Mouse (Mus musculus) lung, embryonic 15.5 days (tissue): Measurements from ENCODE around the gene Tmem242. TPM values are rescaled to one million over a fixed set of nuclear protein-coding genes. Genes with fewer than 3 reads are reported as not detected.

Source experiments
- ATAC-seq: fragments of 200-750 bp; cut with Nextera tagmentation; 2 replicates; pipeline ENCODE4 v1.8.0; 2017; ENCODE audit warnings: moderate number of reproducible peaks, borderline replicate concordance; ENCODE audit not compliant: low FRiP score, low TSS enrichment; ENCODE audit errors: extremely low read depth
- H3K27ac ChIP-seq: fragments of 300-500 bp; sonication (generic); 2 replicates; pipeline ENCODE4 v1.5.1; 2015; ENCODE audit warnings: moderate library complexity, mild to moderate bottlenecking, inconsistent platforms
- H3K27me3 ChIP-seq: fragments of 300-500 bp; sonication (generic); 2 replicates; pipeline ENCODE4 v1.6.1; 2015; ENCODE audit warnings: inconsistent platforms
- H3K36me3 ChIP-seq: fragments of 300-500 bp; sonication (generic); 2 replicates; pipeline ENCODE4 v1.6.1; 2015; ENCODE audit warnings: inconsistent platforms
- H3K4me1 ChIP-seq: fragments of 300-500 bp; sonication (generic); 2 replicates; pipeline ENCODE4 v1.6.1; 2015; ENCODE audit warnings: inconsistent platforms
- H3K4me2 ChIP-seq: fragments of 300-500 bp; sonication (generic); 2 replicates; pipeline ENCODE4 v1.6.1; 2015; ENCODE audit warnings: inconsistent platforms, mild to moderate bottlenecking, moderate library complexity
- H3K4me3 ChIP-seq: fragments of 300-500 bp; sonication (generic); 2 replicates; pipeline ENCODE4 v1.5.1; 2015; ENCODE audit warnings: mild to moderate bottlenecking, inconsistent platforms
- H3K9ac ChIP-seq: fragments of 300-500 bp; sonication (generic); 2 replicates; pipeline ENCODE4 v1.6.1; 2015; ENCODE audit warnings: inconsistent platforms
- H3K9me3 ChIP-seq: fragments of 300-500 bp; sonication (generic); 2 replicates; pipeline ENCODE4 v1.6.1; 2016; ENCODE audit warnings: inconsistent platforms
- WGBS: fragments of 180-500 bp; shearing (Covaris S2); methylation state at CpG from one replicate; pipeline ENCODE4 v1.1.7; 2015; 5-methylcytosine and 5-hydroxymethylcytosine counted together
- polyA plus RNA-seq: library from polyadenylated mRNA; unstranded; fragments of >200 nt; fragmentation: Nextera tagmentation; extraction: Ambion mirVana; gene quantifications from 2 replicates; pipeline ENCODE4 v1.2.1, GENCODE M21; 2015

Tmem242 gene
- polyA plus RNA-seq, 1 experiment from 2014 or later = 118 TPM

DNA sequence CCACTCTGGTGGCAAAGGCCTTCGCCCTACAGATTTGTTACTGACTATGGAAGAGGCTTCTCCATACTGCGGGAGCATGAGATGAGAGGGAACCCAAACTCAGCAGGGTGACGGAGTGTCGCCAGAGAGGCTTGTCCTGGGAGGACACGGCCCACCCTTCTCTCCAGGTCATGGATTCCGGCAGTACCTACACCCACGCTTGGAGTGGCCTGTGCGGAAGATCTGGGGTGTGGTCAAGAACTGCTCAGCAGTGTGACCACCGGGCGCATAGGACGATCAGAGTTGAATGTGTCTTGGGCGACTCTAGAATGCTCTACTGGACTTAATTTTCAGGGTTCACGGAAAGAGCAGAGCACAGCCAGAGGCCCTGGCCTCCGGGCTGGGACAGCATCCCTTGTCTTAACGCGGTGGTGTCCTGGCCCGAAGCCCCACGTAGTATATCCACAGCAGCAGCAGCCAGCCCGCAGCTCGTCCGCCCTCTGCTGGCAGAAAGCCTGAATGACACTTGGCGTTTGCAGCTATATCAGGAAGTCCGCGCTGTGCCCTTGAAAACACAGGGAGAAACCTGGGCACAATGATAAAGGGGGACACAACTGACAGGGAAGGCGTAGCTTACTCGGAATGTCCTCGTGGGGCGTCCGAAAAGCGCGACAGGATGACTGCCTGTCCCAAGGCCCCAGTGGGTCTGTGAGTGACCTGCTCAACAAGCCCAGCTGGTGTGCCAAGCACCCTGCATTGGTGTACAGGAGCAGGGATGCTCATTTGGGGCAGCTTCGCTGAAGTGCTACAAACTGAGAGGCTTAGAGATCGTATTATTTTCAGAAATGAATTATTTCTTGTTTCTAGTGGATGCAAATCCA is 42.7 kb downstream of the Tmem242 start:
- Histone ChIP-seq H3K36me3 (no peaks in the 10 kb centered on the region), H3K9ac (no peak overlapping the region), H3K27ac (no peak overlapping the region), H3K4me2 (no peak overlapping the region), H3K9me3 (no peaks in the 10 kb centered on the region), H3K4me3 (no peak overlapping the region), H3K27me3 (peaks cover 3% of the 10 kb centered on the region; the same call in 1 of the 2 replicates), H3K4me1 (peaks cover 8% of the 10 kb centered on the region)
- WGBS = 27% methylated on average over 33 of the region's 33 CpGs
- ATAC-seq = peak; percentile 78

DNA sequence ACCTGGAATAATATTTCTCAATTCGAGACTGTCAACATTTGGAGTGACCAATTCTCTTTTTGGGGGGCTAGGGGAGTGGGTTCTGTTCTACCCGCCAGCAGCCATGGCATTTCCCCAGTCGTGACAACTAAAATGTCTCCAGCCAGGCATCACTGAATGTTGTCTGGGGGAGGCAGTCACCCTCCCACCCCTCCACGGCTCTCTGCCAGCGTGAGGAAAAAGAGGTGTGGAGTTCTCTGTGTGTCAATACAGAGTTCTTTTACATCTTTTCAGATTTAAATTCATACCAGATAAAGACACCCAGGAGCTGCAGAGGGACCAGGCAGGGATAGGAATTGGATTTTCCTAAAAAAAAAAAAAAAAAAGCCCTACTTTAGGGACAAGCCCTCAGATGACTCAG is 43.8 kb downstream of the Tmem242 start:
- no peak for ATAC-seq
- WGBS = 77% methylated on average over 5 of the region's 5 CpGs
- no peaks in the 10 kb centered on the region for H3K9me3 ChIP-seq
- no peaks in the 10 kb centered on the region for H3K36me3 ChIP-seq
- H3K9ac ChIP-seq = no peak overlapping the region
- H3K4me1 ChIP-seq = 0 out of 2 replicates have a peak, but pooled peaks cover 4% of the 10 kb centered on the region
- H3K27ac ChIP-seq = no peak overlapping the region
- H3K27me3 ChIP-seq = peaks cover 3% of the 10 kb centered on the region; the same call in 1 of the 2 replicates
- no peak overlapping the region for H3K4me2 ChIP-seq
- H3K4me3 ChIP-seq = no peak overlapping the region

DNA sequence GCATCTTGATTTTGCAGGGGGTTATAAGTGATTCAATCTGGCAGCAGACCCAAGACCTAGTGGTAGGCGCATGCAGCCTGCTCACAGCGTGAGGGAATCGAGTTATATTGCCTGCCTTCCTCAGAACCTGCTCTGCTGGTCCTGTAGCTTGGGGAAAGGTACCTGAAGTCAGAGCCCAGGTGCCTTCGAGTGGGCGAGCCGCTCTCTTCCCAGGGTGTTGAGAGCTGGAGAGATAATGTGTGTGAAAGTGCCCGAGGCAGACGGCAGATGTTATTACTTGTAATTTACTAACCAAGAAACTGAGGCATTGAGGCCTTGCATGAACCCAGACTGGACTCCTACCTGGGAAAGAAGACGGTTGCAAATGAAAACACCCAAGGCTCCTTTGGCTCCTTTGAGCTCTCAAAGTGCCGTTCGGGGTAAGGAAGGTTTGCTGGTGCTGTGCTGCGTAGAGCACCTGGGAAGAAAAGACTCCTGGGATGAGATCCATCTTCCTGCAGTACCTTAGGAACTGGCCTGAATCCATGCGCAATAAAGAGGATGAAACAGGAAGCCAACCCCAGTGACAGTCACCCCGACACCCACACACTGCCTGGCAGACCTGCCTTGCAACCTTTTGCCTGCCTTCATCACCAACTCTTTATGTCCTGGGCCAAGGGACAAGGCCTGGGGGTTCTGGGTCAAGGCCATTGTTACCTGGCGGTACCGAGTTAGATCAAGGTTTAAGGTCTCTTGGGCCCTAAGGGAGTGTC is 44.4 kb downstream of the Tmem242 start:
- Histone ChIP-seq H3K4me3 (no peak overlapping the region), H3K9ac (no peak overlapping the region), H3K27ac (no peak overlapping the region), H3K4me2 (no peak overlapping the region), H3K36me3 (no peaks in the 10 kb centered on the region), H3K27me3 (peaks cover 3% of the 10 kb centered on the region; the same call in 1 of the 2 replicates), H3K9me3 (no peaks in the 10 kb centered on the region), H3K4me1 (0 out of 2 replicates have a peak, but pooled peaks cover 4% of the 10 kb centered on the region)
- WGBS = 76% methylated on average over 16 of the region's 16 CpGs
- ATAC-seq = no peak

DNA sequence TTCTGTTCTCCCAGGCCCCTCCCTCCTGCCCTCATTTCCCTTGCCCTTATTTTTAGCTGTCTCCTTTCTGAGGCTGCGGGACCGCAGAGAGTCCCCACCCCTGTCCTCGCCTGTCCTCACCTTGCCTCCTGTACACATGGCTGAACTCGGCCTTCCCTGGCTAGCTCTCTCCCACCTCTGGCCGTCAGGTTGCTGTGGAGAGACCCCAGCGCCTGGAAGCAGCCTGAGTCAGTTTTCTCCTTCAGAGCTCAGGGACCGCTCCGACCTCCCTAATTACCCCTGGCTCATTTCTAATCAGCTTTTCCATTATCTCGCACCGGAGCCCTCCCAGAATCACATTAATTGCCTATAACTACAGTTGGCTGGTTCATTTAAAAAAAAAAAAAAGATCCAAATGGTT is 49.4 kb downstream of the Tmem242 start:
- WGBS = 61% methylated on average over 10 of the region's 10 CpGs
- H3K9ac ChIP-seq = no peak overlapping the region
- H3K36me3 ChIP-seq = no peaks in the 10 kb centered on the region
- no peaks in the 10 kb centered on the region for H3K4me1 ChIP-seq
- no peak overlapping the region for H3K27ac ChIP-seq
- H3K9me3 ChIP-seq = no peaks in the 10 kb centered on the region
- H3K4me2 ChIP-seq = no peak overlapping the region
- ATAC-seq = no peak
- no peaks in the 10 kb centered on the region for H3K27me3 ChIP-seq
- H3K4me3 ChIP-seq = no peak overlapping the region

DNA sequence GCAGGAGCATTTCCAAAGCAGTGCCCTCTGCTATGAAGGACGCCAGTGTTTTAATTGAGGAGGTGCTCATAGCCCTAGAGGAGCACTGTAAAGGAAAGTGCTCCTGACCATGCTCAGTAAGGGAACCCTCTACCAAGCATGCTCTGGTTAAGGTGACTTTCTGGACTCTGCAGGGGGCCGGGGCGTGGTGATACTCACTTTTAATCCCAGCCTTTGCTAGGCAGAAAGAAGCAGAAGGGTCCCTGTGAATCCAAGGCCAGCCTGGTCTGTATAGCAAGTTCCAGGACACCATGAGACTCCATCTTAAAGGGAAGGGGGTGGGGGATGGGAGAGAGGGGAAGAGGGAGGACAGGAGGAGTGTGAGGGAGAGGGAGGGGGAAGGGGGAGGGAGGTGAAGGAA is 51.7 kb downstream of the Tmem242 start:
- Histone ChIP-seq H3K4me3 (no peak overlapping the region), H3K4me2 (no peak overlapping the region), H3K4me1 (no peaks in the 10 kb centered on the region), H3K9me3 (no peaks in the 10 kb centered on the region), H3K36me3 (no peaks in the 10 kb centered on the region), H3K27me3 (no peaks in the 10 kb centered on the region), H3K9ac (no peak overlapping the region), H3K27ac (no peak overlapping the region)
- no peak for ATAC-seq
- 76% methylated on average over 3 of the region's 3 CpGs for WGBS

DNA sequence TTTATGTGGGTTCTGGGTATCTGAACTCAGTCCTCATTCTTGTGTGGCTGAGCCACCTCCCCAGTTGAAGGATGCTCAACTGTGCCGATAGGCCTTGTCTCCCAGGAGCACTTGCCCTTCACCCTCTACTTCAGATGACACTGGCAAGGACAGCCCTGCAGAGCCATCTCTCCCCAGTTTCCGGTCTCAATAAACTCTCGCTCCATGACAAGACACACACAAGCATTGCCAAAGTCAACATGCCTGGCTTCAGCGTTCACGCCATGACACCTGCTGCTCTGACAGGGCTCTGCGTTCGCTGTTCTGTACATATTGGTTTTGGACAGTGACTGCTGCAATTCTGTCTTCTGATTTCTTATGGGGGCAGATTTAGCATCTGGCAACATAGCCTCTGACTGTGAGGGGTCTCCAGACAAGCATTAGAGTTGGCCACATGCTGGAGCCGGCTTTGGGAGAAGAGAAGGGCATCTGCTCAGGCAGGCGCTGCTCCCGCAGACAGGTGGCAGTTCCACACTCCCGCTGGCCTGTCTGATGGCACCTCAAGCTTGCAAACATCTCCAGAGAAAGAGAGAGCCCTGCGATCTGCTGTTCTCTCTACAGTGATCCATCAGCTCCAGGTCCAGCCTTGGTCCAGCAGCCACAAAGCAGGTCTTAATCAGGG is 53.0 kb downstream of the Tmem242 start:
- WGBS = 76% methylated on average over 12 of the region's 12 CpGs
- Histone ChIP-seq H3K9me3 (no peaks in the 10 kb centered on the region), H3K4me3 (no peak overlapping the region), H3K4me1 (no peaks in the 10 kb centered on the region), H3K27me3 (no peaks in the 10 kb centered on the region), H3K36me3 (no peaks in the 10 kb centered on the region), H3K4me2 (no peak overlapping the region), H3K27ac (no peak overlapping the region), H3K9ac (no peak overlapping the region)
- ATAC-seq = no peak

DNA sequence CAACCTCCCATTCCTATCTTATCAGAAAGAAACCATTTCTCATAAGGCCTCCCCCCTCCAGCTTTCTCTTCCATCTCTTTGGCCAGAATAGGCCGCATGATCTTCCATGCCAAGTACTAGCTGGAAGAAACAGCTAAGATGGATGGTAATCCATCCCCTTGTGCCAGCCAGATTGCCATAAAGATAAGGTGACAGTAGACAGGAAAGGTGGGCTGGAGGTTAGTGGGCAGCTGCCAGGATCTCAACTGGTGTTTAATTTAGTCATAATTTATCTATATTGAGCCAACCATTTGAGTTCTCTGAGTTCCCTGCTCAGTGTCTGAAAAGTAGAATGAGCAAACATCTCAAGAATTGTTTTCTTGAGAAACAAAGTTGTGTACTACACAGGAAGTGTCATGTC is 54.4 kb downstream of the Tmem242 start:
- H3K4me2 ChIP-seq = no peak overlapping the region
- no peak overlapping the region for H3K4me3 ChIP-seq
- no peak for ATAC-seq
- no peaks in the 10 kb centered on the region for H3K27me3 ChIP-seq
- no peaks in the 10 kb centered on the region for H3K4me1 ChIP-seq
- no peak overlapping the region for H3K27ac ChIP-seq
- no peak overlapping the region for H3K9ac ChIP-seq
- H3K9me3 ChIP-seq = no peaks in the 10 kb centered on the region
- 77% methylated on average over 1 of the region's 1 CpGs for WGBS
- no peaks in the 10 kb centered on the region for H3K36me3 ChIP-seq

DNA sequence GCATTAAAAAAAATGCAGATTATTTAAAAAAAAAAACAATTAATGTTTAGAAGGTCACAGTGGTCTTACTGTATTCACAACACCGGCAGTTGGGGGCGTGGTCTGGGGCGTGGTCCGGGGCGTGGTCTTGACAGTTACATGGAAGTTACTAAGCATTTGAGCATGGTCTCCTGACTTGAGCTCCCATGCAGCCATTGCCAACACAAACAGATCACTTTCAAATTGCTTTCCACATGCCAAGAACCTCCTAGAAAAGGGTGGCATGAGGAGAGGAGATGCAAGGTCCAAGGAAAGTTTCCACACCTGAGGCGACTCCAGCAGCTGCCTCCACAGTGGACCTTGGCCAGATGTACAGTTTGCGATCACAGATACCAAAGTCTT is 62.1 kb downstream of the Tmem242 start:
- Histone ChIP-seq H3K9me3 (no peaks in the 10 kb centered on the region), H3K4me3 (no peak overlapping the region), H3K27me3 (no peaks in the 10 kb centered on the region), H3K4me1 (no peaks in the 10 kb centered on the region), H3K27ac (no peak overlapping the region), H3K9ac (no peak overlapping the region), H3K4me2 (no peak overlapping the region), H3K36me3 (no peaks in the 10 kb centered on the region)
- no peak for ATAC-seq
- WGBS = 27% methylated on average over 7 of the region's 7 CpGs

DNA sequence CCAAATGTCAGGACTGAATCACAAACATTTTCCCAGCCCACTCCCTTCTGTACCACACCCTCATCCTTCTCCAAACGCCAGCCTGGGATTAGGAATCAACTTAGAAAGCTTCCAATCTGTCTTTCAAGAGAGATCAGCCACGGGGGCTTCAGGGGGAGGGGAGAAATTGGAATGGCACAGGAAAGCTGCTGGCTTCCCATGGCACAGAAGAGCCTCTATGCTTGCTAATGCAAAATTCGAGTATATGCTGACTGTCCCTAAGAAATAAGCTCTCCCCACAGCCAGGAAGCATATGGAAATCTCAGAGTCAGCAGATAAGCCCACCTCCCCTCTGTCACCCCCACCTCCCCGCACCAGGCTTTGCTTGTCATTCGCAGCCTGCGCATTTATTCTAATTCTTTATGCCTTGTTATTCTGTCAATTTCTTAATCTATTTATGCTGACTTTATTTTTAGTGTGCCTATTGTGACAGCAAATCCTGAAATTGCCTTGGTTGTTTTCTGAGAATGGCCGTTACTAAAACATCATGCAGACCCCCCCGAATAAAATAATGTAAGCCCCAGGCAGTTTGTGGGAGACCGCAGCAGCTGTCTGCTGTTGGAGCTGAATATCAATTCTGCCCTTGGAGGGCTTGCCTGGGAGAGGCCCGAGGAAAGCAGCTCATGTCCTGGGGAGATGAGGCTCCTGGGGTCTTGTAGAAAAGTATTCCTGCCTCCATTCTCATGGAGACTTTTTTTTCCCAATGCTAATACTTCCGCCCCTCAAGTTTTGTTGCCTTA is 62.7 kb downstream of the Tmem242 start:
- no peak overlapping the region for H3K4me3 ChIP-seq
- no peak for ATAC-seq
- WGBS = 35% methylated on average over 11 of the region's 11 CpGs
- H3K27ac ChIP-seq = no peak overlapping the region
- H3K36me3 ChIP-seq = no peaks in the 10 kb centered on the region
- no peaks in the 10 kb centered on the region for H3K4me1 ChIP-seq
- no peak overlapping the region for H3K9ac ChIP-seq
- H3K9me3 ChIP-seq = no peaks in the 10 kb centered on the region
- H3K27me3 ChIP-seq = no peaks in the 10 kb centered on the region
- no peak overlapping the region for H3K4me2 ChIP-seq

DNA sequence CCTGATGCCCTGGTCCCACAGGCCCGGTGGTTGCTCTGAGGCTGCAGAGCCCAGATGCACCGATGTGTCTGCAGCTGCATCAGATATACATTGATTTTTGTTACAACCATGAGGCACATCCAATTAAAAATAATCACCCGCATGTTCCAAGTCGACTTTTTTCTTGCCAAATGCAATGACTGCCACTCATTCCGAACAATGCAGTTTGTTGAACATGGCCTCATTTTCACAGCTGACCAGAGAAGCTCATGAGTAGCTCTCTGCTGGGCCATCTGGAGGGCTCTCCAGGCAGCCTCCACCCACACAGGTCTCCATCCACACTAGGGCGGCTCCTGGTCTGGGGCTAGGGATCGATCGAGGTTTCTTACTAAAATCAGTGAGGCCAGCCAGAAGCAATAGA is 67.1 kb downstream of the Tmem242 start:
- Histone ChIP-seq H3K4me3 (no peak overlapping the region), H3K36me3 (no peaks in the 10 kb centered on the region), H3K4me2 (no peak overlapping the region), H3K9ac (no peak overlapping the region), H3K4me1 (no peaks in the 10 kb centered on the region), H3K27me3 (no peaks in the 10 kb centered on the region), H3K27ac (no peak overlapping the region), H3K9me3 (no peaks in the 10 kb centered on the region)
- ATAC-seq = no peak
- WGBS = 80% methylated on average over 8 of the region's 8 CpGs

DNA sequence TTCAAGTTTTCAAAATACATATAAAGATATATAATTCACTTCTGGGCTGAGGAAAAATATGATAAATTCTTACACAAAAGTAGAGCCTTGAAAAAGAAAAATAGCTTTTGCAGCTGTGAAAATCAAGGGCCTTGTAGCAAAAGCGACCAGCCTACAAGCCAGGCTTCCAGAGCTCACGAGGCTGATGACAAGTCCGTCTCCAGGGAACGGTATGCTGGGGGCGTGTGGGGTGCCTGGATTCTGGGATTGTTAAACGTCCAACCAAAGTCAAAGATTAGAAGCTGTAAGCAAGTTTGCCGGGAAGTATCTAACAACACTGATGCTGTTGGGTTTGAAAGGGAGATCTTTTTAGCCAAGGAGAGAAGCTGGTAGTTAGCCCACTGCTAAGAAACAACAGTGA is 68.5 kb downstream of the Tmem242 start:
- H3K27me3 ChIP-seq = no peaks in the 10 kb centered on the region
- H3K4me3 ChIP-seq = no peak overlapping the region
- WGBS = 61% methylated on average over 7 of the region's 7 CpGs
- no peak overlapping the region for H3K9ac ChIP-seq
- no peak for ATAC-seq
- no peaks in the 10 kb centered on the region for H3K36me3 ChIP-seq
- H3K4me2 ChIP-seq = no peak overlapping the region
- H3K9me3 ChIP-seq = no peaks in the 10 kb centered on the region
- no peak overlapping the region for H3K27ac ChIP-seq
- no peaks in the 10 kb centered on the region for H3K4me1 ChIP-seq
